Mouse (Mus musculus) gastrocnemius, postnatal 36 days (tissue): Measurements from ENCODE around the gene Tm9sf3. TPM values are rescaled to one million over a fixed set of nuclear protein-coding genes. Genes with fewer than 3 reads are reported as not detected.
"Not testable (repeated sequence)": the region's sequence is repeated elsewhere in the genome, so short reads cannot be mapped to it uniquely, and the experiment has no call there.

Experiments
- DNase-seq, 2 experiments: peaks; one replicate each; pipeline ENCODE4 v3.0.0; 2022
- intact Hi-C: fragments of 180-260 bp; cut with DNase I; formaldehyde crosslinking; loops from one replicate; pipeline ENCODE4 v1.15.1; 2025
- long read RNA-seq, 2 experiments: library from polyadenylated mRNA; stranded (forward); transcript quantifications; one replicate each; pipeline ENCODE4 v2.0.0; 2021
- total RNA-seq, 2 experiments: library from RNA; stranded (reverse); gene quantifications; 2 replicates each; pipeline ENCODE4 v1.2.3; 2021

Gene Tm9sf3
- total RNA-seq: 10 to 100 TPM; 57.8 to 63.3 TPM
- long read RNA-seq, experiment 1, transcript Tm9sf3-202 (15 exons, 3,170 nt): major isoform, 54 of 80 reads
- long read RNA-seq, experiment 1, partial matches to known transcripts: 3 of 80 reads
- long read RNA-seq, experiment 1, other reads (novel, unspliced or antisense): 23 of 80 reads
- long read RNA-seq, experiment 2, transcript Tm9sf3-202 (15 exons, 3,170 nt): major isoform, 82 of 102 reads
- long read RNA-seq, experiment 2, partial matches to known transcripts: 1 of 102 reads
- long read RNA-seq, experiment 2, other reads (novel, unspliced or antisense): 19 of 102 reads

DNA sequence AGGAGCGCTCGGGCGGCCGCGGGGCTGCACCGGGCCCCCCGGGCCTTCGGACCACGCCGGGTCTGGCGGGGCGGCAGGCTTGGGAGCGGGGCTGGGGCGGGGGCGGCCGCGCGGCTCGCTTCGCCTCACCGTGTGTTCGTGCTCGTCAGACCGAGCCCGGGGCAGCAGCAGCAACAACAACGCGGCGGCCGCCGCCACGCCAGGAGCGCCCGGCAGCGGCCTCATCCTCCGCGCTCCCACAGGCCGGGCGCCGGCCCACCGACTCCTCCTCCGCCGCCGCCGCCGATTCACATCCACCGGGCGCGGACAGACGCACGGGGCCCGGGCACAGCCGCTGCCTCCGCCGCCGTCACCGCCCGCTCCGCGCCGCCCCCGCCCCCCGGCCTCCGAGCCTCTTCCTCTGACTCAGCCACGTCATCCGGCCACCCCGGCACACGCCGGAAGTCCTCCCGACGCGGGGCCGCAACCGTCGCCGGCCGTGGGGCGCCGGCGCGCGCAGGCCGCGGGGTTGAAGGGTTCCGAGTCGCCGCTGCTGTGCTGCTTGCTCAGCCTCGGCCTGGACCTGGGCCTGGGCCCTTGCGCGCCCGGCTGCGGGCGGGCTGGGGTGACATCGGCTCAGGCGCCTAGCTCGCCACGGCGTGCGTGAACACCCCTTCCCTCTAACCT lies at the start of gene Tm9sf3:
TSS of gene Tm9sf3 (minus strand) at position 368 of the 666 bp plus-strand sequence.
- intact Hi-C loops: no loop called here
- DNase-seq: peak; percentile 79 to 81

DNA sequence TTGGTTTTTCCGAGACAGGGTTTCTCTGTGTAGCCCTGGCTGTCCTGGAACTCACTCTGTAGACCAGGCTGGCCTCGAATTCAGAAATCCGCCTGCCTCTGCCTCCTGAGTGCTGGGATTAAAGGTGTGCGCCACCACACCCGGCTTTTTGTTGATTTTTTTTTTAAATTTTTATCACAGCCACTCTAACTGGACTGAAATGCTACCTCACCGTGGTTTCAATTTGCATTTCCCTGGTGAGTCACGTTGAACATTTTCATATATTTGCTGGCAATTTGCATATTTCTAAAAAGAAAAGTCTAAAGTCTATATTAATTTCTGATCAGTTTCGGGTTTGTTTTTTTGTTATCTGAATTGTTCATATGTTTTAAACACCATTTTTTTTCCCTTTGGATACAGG lies 48.8 kb upstream of the Tm9sf3 start:
- intact Hi-C loops: loop anchor here (10.0 kb wide), 1 partner anchor 322 kb away; no protein-coding TSS in a partner anchor
- not testable (repeated sequence) for DNase-seq

DNA sequence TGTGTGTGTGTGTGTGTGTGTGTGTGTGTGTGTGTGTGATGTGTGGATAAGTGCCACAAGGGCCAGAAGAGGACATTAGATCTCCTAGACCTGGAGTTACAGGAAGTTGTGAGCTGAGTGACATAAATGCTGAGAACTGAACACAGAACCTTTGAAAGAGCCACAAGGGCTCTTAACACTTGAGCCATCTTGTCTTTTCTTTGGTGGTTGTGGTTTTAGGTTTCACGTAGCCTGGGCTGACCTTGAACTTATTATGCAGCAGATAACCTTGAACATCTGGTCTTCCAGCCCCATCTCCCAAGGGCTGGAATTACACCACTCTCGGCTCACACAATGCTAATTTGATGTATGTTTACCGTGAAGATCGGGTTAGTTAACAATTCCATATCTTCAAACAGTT lies 48.2 kb upstream of the Tm9sf3 start:
- no peak for DNase-seq
- intact Hi-C loops: loop anchor here (10.0 kb wide), 1 partner anchor 323 kb away; no protein-coding TSS in a partner anchor

DNA sequence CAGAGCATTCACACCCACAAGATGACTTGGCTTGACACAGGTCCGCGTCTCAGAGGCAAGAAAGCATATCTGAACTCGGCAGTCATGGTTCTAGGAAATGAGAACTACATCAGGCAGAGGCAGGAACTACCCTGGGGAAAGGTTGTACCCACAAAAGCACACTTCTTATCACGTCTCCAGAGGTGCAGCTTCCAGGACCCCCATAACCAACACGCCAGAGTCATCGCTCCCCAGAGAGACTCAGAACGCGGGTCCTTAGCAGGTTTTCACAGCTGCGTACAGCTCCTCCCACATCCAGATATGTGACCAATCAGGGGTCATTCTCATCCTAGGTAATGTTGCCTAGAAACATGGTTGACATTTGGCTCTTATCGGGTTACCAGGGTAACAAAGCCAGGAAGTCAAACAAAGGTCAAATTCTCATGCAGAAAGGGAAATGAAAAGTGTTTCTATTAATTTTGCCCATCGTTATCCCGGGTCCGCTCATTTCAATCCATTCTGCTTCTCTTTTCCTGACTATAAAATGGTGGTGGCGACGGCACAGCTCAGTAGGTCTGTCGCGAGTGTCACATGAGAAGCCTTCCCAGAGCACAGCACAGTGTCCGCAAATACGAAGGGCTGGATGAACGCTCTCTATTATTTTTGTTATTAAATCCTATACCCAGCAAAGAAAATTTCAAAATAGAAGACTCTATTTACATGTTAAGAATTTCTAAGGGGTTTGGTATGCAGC lies 47.3 kb upstream of the Tm9sf3 start:
- DNase-seq: no peak
- intact Hi-C loops: loop anchor here (10.0 kb wide), 1 partner anchor 324 kb away; no protein-coding TSS in a partner anchor

DNA sequence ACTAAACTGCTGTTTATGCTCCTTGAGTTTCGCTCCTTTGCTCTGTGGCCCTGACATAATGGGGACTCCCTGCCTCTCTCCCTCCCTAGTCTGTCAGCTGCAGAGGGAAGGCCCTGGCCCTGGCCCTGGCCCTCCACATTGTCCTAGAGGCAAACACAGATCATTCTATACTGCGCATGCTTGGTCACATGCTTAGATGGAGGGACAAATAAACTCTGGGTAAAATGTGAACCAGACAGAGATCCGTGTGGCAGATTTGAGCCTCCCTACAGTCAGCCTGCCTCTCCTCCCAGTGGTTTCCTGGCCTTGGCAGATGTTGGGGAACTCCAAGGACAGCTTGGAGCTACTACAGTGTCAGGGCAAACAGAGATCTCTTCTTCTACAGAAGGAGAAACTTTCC lies 40.1 kb upstream of the Tm9sf3 start:
- no peak for DNase-seq
- intact Hi-C loops: no loop called here

DNA sequence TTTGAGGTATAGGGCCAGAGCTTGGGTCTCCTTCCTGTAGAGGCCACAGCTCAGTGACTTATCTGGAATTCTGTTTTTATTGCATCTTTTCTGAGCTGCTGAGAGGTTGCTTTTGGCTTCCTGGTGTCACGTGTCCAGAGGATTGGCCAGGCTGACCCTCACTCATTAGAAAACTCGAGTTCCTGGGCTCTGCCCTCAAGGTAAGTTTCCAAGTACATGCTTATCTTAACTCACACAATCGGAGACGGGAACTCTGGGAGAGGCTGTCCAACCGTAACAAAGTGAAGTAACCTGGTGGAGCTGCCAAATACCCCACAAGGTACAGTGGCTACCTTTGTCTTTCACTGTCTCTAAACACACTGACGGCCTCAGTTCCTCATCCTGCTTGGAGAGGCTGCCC lies 39.6 kb upstream of the Tm9sf3 start:
- no peak for DNase-seq
- intact Hi-C loops: no loop called here

DNA sequence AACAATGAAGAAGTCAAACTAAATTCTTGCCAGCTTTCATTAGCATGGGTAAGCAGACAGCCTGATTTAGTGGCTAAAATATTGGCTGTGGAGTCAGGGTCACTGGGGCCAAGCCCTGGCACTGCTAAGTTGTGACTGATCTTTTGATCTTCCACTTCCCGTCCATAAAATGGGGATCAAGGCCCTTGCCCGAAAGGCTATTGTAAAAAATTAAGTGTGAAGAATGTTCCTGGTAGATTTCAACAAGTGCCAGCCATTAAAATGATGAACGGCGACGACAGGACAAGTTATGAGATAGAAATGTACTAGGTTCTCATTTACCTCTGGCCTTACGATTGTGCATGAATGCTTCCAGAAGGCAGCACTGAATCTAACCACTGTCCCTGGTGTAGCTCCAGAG lies 38.1 kb upstream of the Tm9sf3 start:
- intact Hi-C loops: no loop called here

DNA sequence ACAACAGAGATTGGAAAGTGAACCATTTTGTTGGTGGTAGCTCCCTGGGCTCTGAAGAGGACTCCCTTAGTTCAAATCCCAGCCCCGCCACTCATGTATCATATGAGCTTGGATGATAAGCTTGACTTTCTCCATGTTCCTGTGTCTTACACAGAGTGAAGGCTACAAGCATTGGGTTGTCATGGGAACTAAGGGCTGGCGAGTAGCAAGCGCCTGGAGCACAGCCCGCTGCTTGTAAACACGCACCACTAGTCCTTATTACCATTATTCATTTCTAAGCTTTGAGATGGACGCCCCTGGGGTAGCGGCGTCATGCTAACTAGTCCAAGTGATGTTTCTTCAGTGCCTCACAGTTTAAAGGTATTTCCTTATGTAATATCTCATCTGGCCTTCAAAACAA lies 35.6 kb upstream of the Tm9sf3 start:
- intact Hi-C loops: no loop called here
- no peak for DNase-seq

More for the DNA sequence above, 38.1 kb upstream of the Tm9sf3 start:
- DNase-seq: no peak

DNA sequence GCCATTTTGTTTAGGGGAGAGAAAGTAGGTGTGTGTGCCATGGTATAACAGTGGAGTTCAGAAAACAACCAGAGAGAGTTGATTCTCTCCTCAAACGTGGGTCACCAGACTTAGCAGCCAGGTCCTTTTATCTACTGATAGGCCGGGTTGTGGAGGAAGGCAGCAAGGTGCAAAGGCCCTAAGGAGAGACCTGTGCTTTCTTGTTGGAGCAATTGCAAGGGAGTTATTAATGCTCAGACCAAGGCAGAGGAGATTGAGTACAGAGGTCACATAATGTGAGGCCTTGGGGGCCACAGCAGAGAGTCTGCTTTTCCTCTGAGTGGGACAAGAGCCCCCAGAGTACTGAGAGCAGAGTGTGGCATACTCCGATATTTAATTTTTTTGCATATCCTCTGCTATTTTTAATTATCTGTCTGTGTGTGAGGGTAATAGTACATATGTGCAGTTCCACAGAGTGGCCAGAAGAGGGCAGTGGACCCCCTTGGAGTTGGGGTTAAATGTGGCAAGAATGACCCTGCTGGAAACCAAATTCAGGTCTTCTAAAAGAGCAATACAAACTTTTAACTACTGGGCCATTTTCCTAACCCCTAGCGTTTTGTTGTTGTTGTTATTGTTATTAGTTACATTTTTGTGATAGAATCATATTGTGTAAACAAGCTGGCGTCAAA lies 27.3 kb upstream of the Tm9sf3 start:
- intact Hi-C loops: no loop called here
- DNase-seq: no peak

DNA sequence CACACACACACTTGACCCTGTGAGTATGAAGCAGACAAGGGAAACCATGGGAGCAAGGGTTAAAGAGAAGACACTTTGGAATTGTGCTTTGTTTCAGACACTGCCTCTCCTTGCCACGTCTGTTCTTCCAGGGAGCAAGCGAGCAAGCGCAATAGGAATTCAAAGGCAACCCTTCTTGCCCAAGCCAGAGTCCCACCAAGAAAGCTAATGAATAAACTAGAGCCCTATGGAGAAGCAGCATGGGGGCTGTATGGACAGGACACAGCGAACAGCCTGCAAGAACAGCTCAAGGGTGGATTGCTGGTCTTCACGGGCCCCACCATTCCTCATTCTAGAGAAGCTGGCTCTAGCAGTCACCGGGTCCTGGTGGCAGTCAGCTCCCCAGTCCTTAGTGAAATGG lies 24.8 kb upstream of the Tm9sf3 start:
- intact Hi-C loops: no loop called here
- no peak for DNase-seq

DNA sequence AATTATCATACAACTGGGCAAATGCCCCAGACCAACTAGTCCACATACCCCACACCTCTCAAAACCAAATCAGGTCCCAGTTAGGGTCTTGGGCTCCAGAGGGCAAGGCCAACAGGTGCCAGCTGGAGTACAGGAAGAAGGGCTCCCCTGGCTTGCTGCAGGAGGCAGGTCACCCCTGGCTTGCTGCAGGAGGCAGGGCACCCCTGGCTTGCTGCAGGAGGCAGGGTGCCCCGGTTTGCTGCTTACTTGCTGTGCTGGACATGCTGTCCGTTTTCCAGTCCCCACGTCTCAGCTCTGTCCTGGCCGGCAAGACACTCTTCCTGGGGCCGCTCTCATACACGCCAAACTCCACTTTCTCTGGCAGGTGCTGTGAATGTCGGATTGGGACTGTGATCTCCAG lies 23.4 kb upstream of the Tm9sf3 start:
- intact Hi-C loops: no loop called here

DNA sequence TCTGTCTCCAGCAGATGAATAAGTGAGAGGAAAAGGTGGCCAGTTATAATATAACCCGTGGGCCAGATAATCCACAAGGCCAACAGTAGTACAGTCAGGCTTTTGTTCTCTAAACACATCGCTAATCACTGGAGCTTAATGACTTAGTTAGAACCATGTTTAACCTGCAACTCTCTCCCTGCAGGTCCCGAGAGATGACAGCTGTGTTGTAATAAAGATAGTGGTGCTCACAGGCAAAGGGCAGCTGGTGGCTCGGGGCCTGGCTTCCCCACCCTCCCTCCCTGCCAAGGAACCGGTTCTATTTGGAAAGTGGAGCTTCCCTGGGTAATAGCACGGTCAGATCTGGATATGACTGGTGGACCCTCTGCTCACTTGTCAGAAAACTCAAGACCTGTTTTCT lies 20.7 kb upstream of the Tm9sf3 start:
- intact Hi-C loops: no loop called here
- no peak for DNase-seq

More for the DNA sequence above, 23.4 kb upstream of the Tm9sf3 start:
- no peak for DNase-seq

DNA sequence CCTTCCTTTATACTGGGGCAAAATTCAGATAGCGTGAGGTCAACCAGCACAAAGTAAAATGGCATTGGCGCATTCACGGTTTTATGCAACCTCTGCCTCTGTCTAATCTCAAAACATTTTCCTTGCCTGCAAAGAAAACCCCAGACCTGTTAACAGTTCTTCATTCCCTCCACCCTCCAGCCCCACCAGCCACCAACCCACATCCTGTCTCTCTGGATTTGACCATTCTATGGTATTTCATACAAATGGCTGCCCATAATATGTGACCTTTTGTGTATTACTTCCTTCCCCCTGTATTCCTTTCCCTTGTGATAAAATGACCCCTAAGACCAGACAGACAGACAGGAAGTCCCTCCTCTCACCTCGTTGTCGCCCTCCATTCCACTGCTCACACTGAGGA lies 18.9 kb upstream of the Tm9sf3 start:
- intact Hi-C loops: no loop called here
- no peak for DNase-seq

DNA sequence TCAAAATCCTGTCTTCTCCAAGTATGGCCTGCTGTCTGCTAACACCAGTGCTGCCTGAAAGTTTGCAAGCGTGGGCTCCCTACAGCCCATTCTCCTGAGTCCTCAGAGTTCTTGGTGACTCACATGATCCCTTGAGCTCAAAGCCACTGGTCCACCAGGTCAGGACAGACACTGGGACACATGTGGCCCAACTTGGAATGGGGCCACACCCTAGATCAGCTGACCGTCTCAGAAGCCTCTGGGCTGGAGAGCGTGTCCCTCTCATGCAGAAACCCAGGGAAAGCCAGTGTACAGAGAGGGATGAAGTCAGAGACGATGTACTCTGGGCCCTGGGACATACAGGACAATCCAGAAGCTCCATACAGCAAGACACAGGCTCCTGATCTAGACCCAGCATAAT lies 18.4 kb upstream of the Tm9sf3 start:
- intact Hi-C loops: no loop called here
- DNase-seq: no peak

DNA sequence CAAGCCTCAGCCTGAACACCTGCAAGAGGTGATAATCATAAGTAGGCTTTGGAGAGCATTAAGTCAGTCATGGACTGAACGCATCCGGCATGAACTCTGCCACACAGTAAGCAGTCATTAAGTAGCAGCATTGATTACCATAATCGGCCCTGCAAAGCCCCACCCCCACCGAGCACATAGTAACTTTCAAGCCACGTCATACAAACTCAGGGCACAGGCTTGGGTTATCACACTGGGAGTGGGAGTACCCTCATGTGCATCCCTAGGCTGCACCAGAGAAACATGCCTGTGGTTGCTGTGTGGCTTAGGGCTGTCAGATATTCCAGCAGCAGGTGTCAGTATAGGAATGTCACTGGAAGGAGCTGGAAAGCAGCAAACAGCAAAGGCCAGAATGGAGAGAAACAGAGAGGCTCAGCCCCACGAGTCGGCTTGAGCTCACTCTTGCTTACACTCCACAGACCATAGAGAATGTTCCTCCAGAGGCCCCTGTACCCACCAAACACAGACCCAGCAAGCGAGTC lies 16.0 kb upstream of the Tm9sf3 start:
- no peak for DNase-seq
- intact Hi-C loops: no loop called here

DNA sequence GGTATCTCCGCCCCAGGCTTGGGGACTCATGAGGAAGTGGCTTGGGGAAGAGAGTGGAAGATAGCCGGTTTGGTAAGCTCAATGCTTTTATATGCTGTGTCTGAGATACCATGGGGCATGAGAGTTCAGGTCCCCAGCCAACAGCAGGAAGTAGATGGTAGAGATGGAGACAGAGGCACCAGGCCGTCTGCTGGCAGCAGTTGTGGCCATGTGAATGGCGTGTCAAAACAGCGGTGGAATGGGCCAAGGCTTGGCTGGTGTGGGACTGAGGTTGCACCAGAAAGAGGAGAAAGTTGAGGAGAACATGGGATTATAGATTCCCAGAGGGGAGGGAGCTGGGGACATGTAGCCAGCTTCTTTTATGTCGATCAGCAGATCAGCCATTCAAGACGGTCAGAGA lies 14.8 kb upstream of the Tm9sf3 start:
- intact Hi-C loops: no loop called here
- no peak for DNase-seq

DNA sequence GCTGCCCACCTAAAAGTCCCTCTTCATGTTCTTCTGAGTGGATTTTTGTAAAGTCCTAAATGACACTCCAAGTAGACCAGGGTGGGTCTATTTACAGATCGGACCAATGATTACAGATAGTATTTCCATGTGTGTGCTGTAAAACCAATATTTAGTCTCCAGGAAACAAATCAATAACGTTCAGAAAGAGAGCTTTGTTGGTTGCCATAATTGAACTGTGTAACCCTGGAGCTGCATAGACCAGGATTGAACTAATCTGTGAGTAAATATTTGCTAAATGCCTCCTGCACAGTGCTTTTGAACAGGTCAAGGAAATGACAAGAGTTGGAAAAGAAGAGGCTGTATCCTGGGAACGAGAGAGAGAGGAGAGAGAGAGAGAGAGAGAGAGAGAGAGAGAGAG lies 11.8 kb upstream of the Tm9sf3 start:
- intact Hi-C loops: no loop called here
- DNase-seq: no peak

DNA sequence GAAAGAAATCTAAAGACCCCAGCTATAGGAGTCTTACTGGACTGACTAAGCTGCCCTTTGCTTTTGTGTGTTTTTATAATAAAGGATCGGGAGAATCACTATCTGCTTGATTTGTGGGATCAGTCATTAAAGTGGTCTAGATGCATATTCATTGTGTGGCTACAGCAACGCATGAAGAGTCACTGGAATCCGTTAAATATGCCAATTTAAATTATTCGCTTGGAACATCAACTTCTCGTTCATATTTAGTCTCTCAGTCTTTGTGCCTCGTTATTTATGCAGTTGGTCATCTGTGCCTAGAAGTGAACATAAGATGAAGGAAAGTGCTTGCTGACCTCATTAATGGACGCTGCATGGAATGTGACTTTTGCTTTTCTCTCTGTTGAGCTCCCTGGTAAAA lies 7.1 kb upstream of the Tm9sf3 start:
- DNase-seq: no peak
- intact Hi-C loops: no loop called here

DNA sequence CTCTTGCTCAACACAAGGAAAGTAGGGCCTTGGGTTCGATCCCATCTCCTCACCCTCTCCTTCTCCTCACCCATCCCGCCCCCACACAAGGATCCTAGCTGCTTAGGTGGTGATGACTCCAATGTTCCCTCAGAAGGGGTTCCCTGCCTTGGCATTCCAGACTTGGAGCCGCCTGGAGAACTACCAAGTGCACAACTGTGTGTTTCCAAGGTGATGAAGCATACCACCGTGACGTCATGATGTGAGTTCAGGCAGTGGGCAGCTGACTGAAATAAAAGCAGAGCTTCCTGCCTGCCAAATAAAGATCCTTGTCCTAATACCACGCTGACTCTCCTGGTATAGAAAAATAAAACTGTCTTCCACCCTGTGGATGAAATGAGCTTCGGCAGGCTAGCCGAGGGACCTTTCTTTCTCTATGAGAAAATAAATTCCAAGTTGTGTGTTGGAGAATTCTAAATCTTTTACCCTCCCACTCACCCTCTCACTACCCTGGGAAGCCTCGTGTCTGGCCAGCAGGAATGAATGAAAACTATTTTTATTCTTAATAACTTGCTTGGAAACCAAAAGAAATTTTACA lies 6.4 kb upstream of the Tm9sf3 start:
- intact Hi-C loops: no loop called here
- no peak for DNase-seq

DNA sequence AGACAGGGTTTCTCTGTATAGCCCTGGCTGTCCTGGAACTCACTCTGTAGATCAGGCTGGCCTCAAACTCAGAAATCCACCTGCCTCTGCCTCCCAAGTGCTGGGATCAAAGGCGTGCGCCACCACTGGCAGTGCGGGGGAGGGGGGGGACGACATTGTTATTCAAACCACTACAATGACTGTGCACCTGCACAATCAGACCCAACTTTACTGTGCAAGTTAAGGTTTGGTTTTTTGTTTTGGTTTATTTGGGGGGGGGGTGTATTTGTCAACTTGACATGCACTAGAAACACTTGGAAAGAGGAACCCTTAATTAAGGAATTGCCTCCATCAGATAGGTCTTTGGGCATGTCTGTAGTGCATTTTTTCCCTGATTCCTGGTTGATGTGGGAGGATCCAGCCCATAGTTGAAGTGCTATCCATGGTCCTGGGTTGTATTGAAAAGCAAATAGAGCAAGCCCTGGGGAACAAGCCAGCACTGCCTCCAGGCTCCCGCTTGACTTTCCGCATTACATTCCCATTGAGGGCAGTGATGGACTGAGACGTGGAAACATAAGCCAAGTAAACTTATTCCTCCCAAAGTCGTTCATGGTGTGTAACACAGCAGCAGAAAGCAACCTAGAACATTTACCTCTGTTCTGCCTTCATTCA lies 2.6 kb upstream of the Tm9sf3 start:
- intact Hi-C loops: no loop called here
- DNase-seq: no peak
